Mouse (Mus musculus) gastrocnemius, adult 2 months (tissue): Measurements from ENCODE around the gene Gm826. TPM values are rescaled to one million over a fixed set of nuclear protein-coding genes. Genes with fewer than 3 reads are reported as not detected.

Experiments
- DNase-seq: peaks from one replicate; pipeline ENCODE4 v3.0.0; 2022
- H3K27ac ChIP-seq: fragments of 200-600 bp; 2 replicates; pipeline ENCODE4 v1.8.1; 2022; ENCODE audit warnings: mild to moderate bottlenecking
- H3K4me3 ChIP-seq: fragments of 200-600 bp; 2 replicates; pipeline ENCODE4 v1.8.1; 2022; ENCODE audit warnings: mild to moderate bottlenecking, moderate library complexity
- CTCF ChIP-seq: fragments of 200-600 bp; IDR thresholded peaks from 2 replicates; pipeline ENCODE4 v1.8.1; 2022; ENCODE audit warnings: antibody characterized with exemption, mild to moderate bottlenecking, moderate library complexity
- intact Hi-C: fragments of 180-260 bp; cut with DNase I; formaldehyde crosslinking; loops from one replicate; pipeline ENCODE4 v1.15.1; 2025
- total RNA-seq, 2 experiments: library from RNA; stranded (reverse); gene quantifications; 2 replicates each; pipeline ENCODE4 v1.2.3; 2021

Gm826 gene
- total RNA-seq, 2 experiments from 2014 or later, result 4.0 to 8.3 TPM

- intact Hi-C loops, result no loop called here
- no peak for TF ChIP-seq CTCF
These were observed 12.1 kb downstream of the Gm826 start for GRCm38 (mm10) chr2:160321829-160322228.

GRCm38 (mm10) chr2:160318255-160318654, 15.7 kb downstream of the Gm826 start:
- TF ChIP-seq CTCF, result no peak
- DNase-seq, result no peak
- Histone ChIP-seq H3K4me3 (no peak overlapping the region), H3K27ac (no peak overlapping the region)
- intact Hi-C loops, result no loop called here

More at GRCm38 (mm10) chr2:160321829-160322228, 12.1 kb downstream of the Gm826 start:
- DNase-seq, result peak; percentile 71
- peak overlapping the region; percentile 54 for H3K27ac ChIP-seq
- peak overlapping the region; percentile 20; the same call in 1 of the 2 replicates for H3K4me3 ChIP-seq

- Histone ChIP-seq H3K4me3 (no peak overlapping the region), H3K27ac (no peak overlapping the region)
- intact Hi-C loops, result no loop called here
- DNase-seq, result peak; percentile 34
- TF ChIP-seq CTCF, result no peak
These were observed 20.4 kb downstream of the Gm826 start for GRCm38 (mm10) chr2:160313595-160314007.

- no peak overlapping the region for H3K27ac ChIP-seq
- H3K4me3 ChIP-seq, result no peak overlapping the region
- intact Hi-C loops, result no loop called here
- TF ChIP-seq CTCF, result no peak
- no peak for DNase-seq
These were observed 28.9 kb downstream of the Gm826 start for GRCm38 (mm10) chr2:160305070-160305469.

- DNase-seq, result no peak
- intact Hi-C loops, result no loop called here
- Histone ChIP-seq H3K27ac (no peak overlapping the region), H3K4me3 (no peak overlapping the region)
- TF ChIP-seq CTCF, result no peak
These were observed 30.0 kb downstream of the Gm826 start for GRCm38 (mm10) chr2:160303992-160304391.

- no peak for DNase-seq
- H3K27ac ChIP-seq, result no peak overlapping the region
- intact Hi-C loops, result no loop called here
- no peak for TF ChIP-seq CTCF
- no peak overlapping the region for H3K4me3 ChIP-seq
These were observed 31.9 kb downstream of the Gm826 start for GRCm38 (mm10) chr2:160302013-160302412.

GRCm38 (mm10) chr2:160298586-160298985, 35.4 kb downstream of the Gm826 start:
- no peak for TF ChIP-seq CTCF
- no peak for DNase-seq
- intact Hi-C loops, result no loop called here

GRCm38 (mm10) chr2:160288538-160289151, 45.3 kb downstream of the Gm826 start:
- Histone ChIP-seq H3K4me3 (no peak overlapping the region), H3K27ac (no peak overlapping the region)
- no peak for DNase-seq
- intact Hi-C loops, result no loop called here
- no peak for TF ChIP-seq CTCF

More at GRCm38 (mm10) chr2:160298586-160298985, 35.4 kb downstream of the Gm826 start:
- Histone ChIP-seq H3K27ac (no peak overlapping the region), H3K4me3 (no peak overlapping the region)

- Histone ChIP-seq H3K4me3 (no peak overlapping the region), H3K27ac (no peak overlapping the region)
- intact Hi-C loops, result no loop called here
- no peak for DNase-seq
- no peak for TF ChIP-seq CTCF
These were observed 57.9 kb downstream of the Gm826 start for GRCm38 (mm10) chr2:160275959-160276657.

- H3K27ac ChIP-seq, result no peak overlapping the region
- H3K4me3 ChIP-seq, result no peak overlapping the region
- DNase-seq, result no peak
- intact Hi-C loops, result no loop called here
- no peak for TF ChIP-seq CTCF
These were observed 66.0 kb downstream of the Gm826 start for GRCm38 (mm10) chr2:160267828-160268453.

GRCm38 (mm10) chr2:160263861-160264260, 70.1 kb downstream of the Gm826 start:
- intact Hi-C loops, result no loop called here
- no peak for TF ChIP-seq CTCF
- Histone ChIP-seq H3K27ac (no peak overlapping the region), H3K4me3 (no peak overlapping the region)
- no peak for DNase-seq

- DNase-seq, result no peak
- intact Hi-C loops, result no loop called here
- Histone ChIP-seq H3K4me3 (no peak overlapping the region), H3K27ac (no peak overlapping the region)
- TF ChIP-seq CTCF, result no peak
These were observed 72.4 kb downstream of the Gm826 start for GRCm38 (mm10) chr2:160261538-160261937.

Other genes with a start within 250 kb of the Gm826 start
- gene Mafb, start 32.9 kb upstream of the Gm826 start, total RNA-seq, result 10 to 100 TPM; 86.4 to 94.2 TPM